Mouse (Mus musculus) olfactory bulb, adult 2 months (tissue): ENCODE data around the gene Spon1. TPM values are rescaled to one million over a fixed set of nuclear protein-coding genes. Genes with fewer than 3 reads are reported as not detected.

Experiments used
- H3K27ac ChIP-seq: fragments of 200-500 bp; 2 replicates; pipeline ENCODE4 v1.5.1; 2012; ENCODE audit warnings: low read depth, low read length; ENCODE audit not compliant: insufficient read depth
- H3K4me1 ChIP-seq: fragments of 200-500 bp; 2 replicates; pipeline ENCODE4 v1.6.1; 2012; ENCODE audit warnings: low read length; ENCODE audit not compliant: control insufficient read depth, insufficient read depth
- H3K4me3 ChIP-seq: fragments of 200-500 bp; 2 replicates; pipeline ENCODE4 v1.5.1; 2012; ENCODE audit warnings: mild to moderate bottlenecking, low read depth, low read length, moderate library complexity; ENCODE audit not compliant: insufficient read depth
- CTCF ChIP-seq: fragments of 200-500 bp; IDR thresholded peaks from 2 replicates; pipeline ENCODE4 v1.5.1; 2012; ENCODE audit warnings: low read depth, mild to moderate bottlenecking, low read length, moderate library complexity; ENCODE audit not compliant: insufficient read depth
- POLR2A ChIP-seq: fragments of 200-500 bp; IDR thresholded peaks from 2 replicates; pipeline ENCODE4 v1.6.1; 2012; ENCODE audit warnings: mild to moderate bottlenecking, low read depth, low read length, moderate library complexity; ENCODE audit not compliant: insufficient read depth
- WGBS: fragments of 180-500 bp; shearing (Covaris S2); methylation state at CpG from one replicate; pipeline ENCODE4 v1.1.7; 2018; 5-methylcytosine and 5-hydroxymethylcytosine counted together
- polyA plus RNA-seq: library from polyadenylated mRNA; stranded (reverse); fragments of >200 nt; gene quantifications from 2 replicates; pipeline ENCODE4 v1.2.4, GENCODE M21; 2012; ENCODE audit warnings: low replicate concordance; ENCODE audit not compliant: missing spikeins, insufficient read depth, insufficient read length

Gene Spon1
- polyA plus RNA-seq, 1 experiment: not detected

DNA sequence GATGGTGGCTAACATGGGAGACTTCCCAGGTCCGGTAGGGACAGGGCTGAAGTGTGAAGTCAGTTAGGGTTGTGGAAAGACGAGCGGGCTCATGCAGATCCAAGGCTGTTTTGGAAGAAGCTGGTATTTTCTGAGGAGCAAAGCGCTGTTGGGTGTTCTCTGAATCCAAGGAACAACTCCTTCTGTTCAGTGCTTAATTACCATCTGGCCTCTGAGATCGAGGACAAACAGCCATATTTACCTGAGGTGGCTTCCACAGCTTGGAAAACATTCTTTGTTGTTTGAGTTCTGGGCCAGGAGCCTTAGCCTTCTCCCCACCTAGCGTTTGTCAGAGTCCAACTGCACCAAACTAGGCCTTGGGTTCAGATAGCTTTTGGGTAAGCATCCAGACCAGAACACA lies 58.9 kb downstream of the Spon1 start:
- Histone ChIP-seq H3K27ac (no peak overlapping the region), H3K4me3 (no peak overlapping the region), H3K4me1 (peaks cover 10% of the 10 kb centered on the region)
- WGBS: 95% methylated on average over 6 of the region's 6 CpGs
- no peak for TF ChIP-seq CTCF
- no peak for TF ChIP-seq POLR2A

DNA sequence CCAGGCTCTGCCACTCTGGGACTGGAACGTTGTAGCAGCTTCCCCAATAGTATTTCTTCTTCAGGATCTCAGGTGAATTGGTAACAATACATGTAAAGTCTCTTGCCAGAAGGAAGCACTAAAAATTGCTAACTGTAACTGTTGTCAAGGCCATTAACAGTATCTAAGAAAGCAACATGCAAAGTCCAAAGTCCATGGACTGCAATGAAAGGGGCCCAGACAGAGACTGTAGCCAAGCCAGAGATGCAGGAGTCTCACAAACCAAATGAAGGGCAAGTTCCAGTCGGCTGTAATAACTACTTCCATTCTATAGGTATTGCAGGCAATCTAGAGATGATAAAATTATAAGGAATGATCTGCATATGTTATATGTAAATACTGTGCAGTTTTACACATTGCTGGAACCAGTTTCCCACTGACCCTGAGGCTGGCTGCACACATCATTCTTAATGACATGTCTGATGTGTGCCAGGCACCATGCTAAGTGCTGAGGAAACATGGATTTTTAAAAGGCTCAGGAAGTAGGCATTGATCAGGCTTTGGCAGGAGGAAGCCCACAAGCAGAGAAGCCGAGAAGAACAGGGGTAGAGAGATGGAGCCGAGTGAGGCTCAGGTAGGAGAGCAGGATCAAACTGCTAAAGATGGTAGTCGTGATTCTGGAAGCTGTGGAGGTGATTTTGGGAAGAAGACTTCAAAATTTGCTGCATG lies 59.9 kb downstream of the Spon1 start:
- 72% methylated on average over 5 of the region's 5 CpGs for WGBS
- TF ChIP-seq CTCF (no peak), POLR2A (no peak)
- Histone ChIP-seq H3K4me3 (no peak overlapping the region), H3K4me1 (peaks cover 5% of the 10 kb centered on the region; the same call in 1 of the 2 replicates), H3K27ac (no peak overlapping the region)

DNA sequence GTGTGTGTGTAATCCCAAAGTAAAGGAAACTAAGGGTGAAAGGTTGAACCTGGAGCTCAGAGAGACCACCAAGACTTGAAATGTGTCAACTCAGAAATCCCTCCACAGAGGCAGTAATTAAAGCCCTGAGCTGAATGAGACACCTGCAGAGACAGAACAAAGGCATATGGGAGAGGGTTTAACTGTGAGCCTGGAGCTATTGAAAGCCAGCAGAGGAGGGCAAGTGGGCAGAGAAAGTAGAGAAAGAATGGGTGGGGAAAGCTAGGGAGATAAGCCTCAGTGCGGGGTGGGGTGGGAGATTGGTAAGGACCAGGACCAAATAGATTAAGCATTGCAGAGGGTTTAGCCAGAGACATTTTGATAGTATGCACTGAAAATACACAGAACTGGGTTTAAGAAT lies 60.7 kb downstream of the Spon1 start:
- TF ChIP-seq CTCF (no peak), POLR2A (no peak)

DNA sequence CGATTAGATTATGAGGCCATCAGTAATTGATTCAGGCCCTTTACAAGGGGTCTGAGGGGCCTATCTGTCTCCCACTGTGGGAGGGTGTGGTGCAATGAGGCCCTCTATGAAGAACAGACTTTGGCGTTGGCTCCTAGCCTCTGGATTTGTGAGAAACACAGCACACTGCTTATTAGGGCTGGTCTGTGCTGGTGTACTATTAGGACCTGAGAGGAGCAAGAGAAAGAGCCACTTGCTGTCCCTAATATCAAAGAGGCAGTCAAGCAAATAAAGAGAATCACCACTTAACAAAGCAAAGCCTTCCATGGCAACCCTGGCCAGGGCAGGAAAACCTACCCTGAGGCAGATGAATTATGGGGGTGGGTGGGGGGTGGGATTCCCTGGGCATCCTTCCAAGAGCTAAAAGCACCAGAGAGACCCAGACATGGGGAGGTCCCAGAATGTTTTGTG lies 62.3 kb downstream of the Spon1 start:
- TF ChIP-seq CTCF: no peak
- no peak for TF ChIP-seq POLR2A
- no peak overlapping the region for H3K27ac ChIP-seq
- no peak overlapping the region for H3K4me3 ChIP-seq
- H3K4me1 ChIP-seq: peaks cover 3% of the 10 kb centered on the region; the same call in 1 of the 2 replicates
- 50% methylated on average over 2 of the region's 2 CpGs for WGBS

More for the DNA sequence above, 60.7 kb downstream of the Spon1 start:
- Histone ChIP-seq H3K4me3 (no peak overlapping the region), H3K27ac (no peak overlapping the region), H3K4me1 (peaks cover 3% of the 10 kb centered on the region; the same call in 1 of the 2 replicates)
- WGBS: 48% methylated on average over 1 of the region's 1 CpGs

DNA sequence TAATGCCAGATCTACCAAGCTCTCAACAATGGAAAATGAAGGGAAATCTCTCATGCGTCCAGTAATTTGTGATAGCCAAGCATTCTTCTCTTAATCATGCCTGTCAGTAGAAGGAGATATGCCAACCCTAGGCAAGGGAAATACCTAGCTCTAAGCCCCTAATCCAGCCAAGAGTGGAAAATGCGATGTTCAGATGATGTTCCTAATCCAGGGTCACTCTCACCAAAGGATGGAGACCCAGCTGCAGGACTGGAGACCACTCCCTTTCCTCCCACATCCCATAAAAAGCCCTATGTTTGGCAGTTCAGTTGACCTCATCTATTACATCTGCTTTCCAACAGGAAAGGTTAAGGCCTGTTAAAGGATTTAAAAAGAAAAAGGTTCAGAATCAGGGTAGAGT lies 62.8 kb downstream of the Spon1 start:
- 91% methylated on average over 2 of the region's 2 CpGs for WGBS
- Histone ChIP-seq H3K27ac (no peak overlapping the region), H3K4me1 (peaks cover 3% of the 10 kb centered on the region; the same call in 1 of the 2 replicates), H3K4me3 (no peak overlapping the region)
- TF ChIP-seq POLR2A (no peak), CTCF (no peak)

GRCm38 (mm10) chr7:113837151-113837550 lies 71.4 kb downstream of the Spon1 start:
- Histone ChIP-seq H3K4me3 (no peak overlapping the region), H3K4me1 (no peaks in the 10 kb centered on the region), H3K27ac (no peak overlapping the region)
- TF ChIP-seq CTCF (no peak), POLR2A (no peak)
- WGBS: 92% methylated on average over 4 of the region's 4 CpGs

GRCm38 (mm10) chr7:113839431-113839830 lies 73.6 kb downstream of the Spon1 start:
- no peaks in the 10 kb centered on the region for H3K4me1 ChIP-seq
- 78% methylated on average over 8 of the region's 8 CpGs for WGBS
- no peak overlapping the region for H3K27ac ChIP-seq
- H3K4me3 ChIP-seq: no peak overlapping the region
- TF ChIP-seq POLR2A: no peak
- no peak for TF ChIP-seq CTCF

DNA sequence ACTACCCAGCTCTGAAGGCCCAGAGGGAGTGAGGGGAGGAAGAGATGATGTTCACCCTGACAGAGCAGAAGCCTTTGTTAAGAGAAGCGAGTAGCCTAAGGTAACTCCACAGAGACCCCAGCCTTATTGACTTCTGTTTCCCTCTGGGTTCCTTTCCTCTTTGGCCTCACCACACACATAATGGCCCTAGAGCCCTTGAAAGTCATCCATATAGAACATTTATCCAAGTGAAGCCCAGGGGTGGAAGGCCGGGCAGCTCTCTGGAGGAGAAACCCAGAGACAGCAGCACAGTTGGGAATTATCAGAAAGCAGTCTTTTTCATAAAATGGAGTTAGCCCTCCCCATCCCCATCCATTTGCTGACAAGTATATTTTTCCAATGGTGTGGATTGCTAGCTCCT lies 75.7 kb downstream of the Spon1 start:
- Histone ChIP-seq H3K27ac (no peak overlapping the region), H3K4me1 (no peaks in the 10 kb centered on the region), H3K4me3 (no peak overlapping the region)
- no peak for TF ChIP-seq POLR2A
- no peak for TF ChIP-seq CTCF
- WGBS: 92% methylated on average over 2 of the region's 2 CpGs

DNA sequence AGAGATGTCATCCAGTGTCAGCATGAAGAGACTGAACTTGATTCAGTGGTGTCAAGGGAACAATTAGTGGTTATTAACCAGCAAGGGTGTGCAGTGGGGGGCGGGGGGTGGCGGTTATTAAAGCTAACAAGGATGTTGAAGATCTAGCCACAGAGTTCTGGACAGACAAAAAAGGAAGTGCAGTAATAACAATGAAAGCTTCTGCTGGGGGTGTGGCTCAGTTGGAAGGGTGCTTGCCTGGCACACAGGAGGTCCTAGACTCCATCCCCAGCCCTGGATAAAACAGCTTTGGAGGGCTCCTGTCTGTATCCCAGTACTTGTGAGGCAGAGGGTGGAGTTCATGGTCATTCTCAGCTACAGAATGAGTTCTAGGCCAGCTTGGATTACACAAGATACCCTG lies 77.4 kb downstream of the Spon1 start:
- TF ChIP-seq POLR2A (no peak), CTCF (no peak)
- 78% methylated on average over 2 of the region's 2 CpGs for WGBS
- no peak overlapping the region for H3K27ac ChIP-seq
- no peaks in the 10 kb centered on the region for H3K4me1 ChIP-seq
- no peak overlapping the region for H3K4me3 ChIP-seq
